Mouse (Mus musculus) adrenal gland, adult 8-10 months (tissue): ENCODE measurements around the gene Trmt6. TPM values are rescaled to one million over a fixed set of nuclear protein-coding genes. Genes with fewer than 3 reads are reported as not detected.

Source experiments
- DNase-seq: peaks from one replicate; pipeline ENCODE4 v3.0.0; 2022
- total RNA-seq, 4 experiments: library from RNA; stranded (reverse); gene quantifications; 2 replicates each; pipeline ENCODE4 v1.2.4; 2022

Trmt6 gene
- total RNA-seq, result 10 to 100 TPM; 21.8 to 30.5 (median 28.1) TPM

DNA sequence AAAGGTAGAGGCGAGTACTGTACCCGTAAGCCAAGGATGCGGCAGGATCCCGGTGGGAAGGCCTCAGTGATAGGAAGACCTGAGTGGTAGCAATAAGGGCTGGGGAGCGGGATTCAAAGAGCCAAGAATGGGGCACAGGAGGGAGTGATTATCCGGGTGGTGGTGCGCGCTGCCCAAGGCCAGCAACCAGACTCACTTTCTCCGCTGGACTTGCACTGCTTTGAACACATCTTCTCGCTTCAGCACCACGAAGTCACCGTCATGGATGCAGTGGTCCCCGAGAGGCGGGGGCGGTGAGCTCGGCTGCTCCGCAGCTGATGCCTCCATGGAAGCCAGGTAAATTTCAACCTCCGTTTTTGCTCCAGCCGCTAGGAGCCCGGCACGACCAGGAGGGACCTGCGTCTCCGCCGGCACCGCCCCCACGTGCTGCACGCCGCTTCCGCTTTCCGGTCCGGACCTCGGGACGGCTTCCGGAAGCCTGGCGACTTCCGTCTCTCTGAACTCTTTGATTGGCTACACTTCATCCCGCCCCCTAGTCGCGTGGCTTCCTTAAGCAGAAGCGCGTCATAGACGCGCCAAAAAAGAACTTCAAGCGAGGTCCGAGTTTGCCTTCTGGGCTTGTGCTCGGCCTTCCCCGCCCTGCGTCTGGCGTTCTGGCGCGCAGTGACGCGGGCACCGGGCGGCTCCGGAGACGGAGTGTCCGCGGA lies at the start of gene Trmt6, which contains the start of gene Mcm8:
Trmt6 (minus strand) TSS at position 448 of the 707 bp plus-strand sequence.
Mcm8 (plus strand) TSS at position 534 of the 707 bp plus-strand sequence.
- DNase-seq, result peak; percentile 89

DNA sequence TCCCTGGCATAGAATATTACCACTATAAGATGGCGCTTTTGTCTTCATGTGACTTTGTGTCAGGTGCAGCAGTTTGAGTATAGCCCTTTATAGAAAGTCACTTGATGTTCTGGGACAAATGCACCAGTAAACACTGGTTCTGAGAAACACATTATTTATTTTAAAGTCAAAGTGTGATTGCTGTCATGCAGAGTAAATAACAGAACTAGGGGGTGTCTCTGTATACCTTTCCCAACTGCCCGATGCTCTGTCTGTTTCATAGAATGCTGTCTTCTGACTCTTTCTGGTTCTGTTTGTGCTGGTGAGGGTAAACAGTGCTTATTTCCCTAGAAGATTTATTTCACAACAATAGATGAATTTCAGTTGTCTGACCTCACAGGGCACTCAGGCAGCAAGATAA lies 47.5 kb upstream of the Trmt6 start:
- no peak for DNase-seq

DNA sequence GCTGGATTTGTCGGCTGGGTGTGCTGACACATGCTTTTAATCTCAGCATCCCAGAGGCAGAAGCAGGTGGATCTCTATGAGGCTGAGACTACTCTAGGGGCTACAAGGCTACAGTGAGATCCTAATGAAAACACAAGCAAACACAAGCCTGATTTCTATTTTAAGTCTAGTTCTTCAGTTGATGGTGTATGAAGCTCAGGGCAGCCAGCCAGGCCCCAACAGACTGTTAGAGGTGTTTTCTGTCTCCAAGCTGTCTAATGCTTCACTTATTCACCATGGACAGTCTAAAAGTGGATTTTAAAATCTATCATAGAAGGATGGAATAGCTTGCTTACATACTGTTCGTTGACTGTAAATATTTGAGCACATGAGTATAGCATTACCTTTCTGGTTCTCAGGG lies 45.6 kb upstream of the Trmt6 start:
- no peak for DNase-seq

DNA sequence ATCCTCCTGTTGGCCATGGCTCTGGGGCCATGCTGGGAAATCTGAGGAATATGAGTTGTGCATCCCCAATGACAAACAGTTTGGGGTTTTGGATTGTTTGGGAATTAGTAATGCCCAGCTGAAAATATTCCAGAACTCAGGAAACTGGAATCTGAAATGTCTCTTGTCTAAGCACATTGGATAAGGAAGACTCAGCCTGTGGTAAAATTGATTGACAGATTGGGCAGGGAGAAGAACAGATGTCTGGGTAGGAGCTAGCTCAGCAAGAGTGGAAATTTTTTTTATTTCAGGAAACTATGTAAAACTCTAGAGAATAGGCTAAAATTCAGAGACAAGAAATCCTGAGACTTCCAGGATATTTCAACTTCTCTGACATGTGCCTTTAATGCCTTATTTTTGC lies 44.6 kb upstream of the Trmt6 start:
- no peak for DNase-seq

DNA sequence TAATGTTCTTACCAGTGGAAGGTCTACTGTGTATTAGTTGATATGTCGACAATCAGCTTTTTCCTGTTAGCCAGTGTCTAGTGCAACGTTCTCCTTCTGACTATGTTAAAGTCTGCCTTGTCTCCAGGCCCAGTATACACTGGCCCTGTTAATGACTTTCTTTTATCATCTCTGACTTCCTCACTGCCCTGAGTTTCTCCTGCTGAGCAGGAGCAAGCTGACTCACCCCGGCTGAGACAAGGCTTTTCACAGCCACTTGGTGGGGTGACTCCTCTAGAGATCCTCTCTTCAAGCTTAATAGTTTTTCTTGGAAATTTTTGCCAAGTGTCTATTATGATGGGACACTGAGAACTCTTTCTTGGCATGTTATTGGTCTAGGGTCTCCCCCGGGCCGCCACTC lies 40.5 kb upstream of the Trmt6 start:
- DNase-seq, result no peak

DNA sequence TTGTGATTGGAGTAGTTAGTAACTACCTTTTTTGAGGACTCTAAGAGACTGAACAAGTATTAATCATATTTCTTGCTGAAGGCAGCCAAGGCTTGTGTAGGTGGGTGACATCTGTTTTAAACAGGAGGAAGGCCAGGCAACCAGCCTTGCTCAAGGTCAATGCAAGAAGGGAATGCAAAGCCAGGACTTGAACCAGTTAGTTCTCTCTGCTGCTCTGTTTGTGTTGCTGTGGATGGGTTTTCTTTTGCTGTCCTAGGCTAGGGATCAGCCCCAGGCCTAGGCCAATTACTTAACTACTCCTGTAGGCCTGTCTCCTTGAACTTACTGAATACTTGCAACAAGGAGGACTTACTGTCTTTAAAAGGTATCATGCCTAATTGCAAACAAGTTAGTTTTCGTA lies 37.2 kb upstream of the Trmt6 start:
- DNase-seq, result no peak

DNA sequence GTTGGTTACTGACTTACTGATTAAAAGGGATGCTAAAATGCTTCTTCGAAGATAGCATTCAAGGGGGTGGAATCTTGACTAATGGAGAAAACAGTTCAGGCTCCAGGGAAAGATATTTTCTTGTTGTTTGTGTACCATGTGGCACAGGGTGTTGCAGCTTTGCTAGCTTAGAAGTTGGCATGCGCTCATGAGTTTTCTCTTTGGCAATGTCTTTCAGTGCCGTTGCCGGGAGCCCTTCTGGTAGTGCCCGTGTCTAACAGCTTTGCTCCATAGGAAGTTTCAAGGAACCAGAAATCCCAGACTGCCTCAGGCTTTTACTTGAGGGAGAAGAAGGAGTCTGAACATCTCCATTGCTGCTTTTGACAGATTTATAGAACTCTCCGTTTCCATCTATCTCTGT lies 33.3 kb upstream of the Trmt6 start:
- DNase-seq, result no peak

DNA sequence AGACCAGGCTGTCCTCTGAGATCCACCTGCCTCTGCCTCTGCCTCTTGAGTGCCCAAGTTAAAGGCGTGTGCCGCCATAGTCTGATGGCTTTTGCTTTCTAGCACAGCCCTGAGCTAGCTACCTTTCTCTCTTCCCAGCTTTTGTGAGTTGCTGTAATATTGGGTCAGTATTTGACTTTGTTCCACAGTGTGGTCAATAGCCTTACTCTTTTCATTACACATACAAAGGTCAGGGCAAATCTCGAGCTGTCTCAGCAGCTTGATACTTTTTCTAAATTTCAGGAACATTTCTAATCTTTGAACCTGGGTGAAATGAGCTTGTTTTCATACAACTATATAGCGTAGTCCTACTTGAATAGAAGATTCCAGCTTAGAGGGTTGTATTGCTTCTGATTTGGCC lies 32.5 kb upstream of the Trmt6 start:
- DNase-seq, result no peak

DNA sequence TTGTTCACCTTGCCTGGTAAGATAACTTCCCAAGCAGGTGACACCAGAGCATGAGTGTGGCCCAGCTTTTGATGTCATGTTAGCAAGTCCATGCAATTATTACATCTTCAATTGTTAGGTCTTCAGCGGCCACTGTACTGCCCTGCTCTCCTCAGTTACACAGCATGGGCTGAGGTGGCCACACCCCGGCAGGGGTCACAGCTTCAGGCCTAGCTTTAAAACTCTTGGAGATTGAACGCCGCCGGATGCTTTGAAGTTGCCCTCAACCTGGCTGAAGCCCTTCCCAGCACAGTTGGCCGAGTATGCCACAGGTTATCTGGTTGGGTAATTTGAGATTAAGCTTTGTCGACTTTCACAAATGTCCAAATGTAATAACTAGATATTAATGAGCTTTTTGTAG lies 31.7 kb upstream of the Trmt6 start:
- DNase-seq, result no peak

DNA sequence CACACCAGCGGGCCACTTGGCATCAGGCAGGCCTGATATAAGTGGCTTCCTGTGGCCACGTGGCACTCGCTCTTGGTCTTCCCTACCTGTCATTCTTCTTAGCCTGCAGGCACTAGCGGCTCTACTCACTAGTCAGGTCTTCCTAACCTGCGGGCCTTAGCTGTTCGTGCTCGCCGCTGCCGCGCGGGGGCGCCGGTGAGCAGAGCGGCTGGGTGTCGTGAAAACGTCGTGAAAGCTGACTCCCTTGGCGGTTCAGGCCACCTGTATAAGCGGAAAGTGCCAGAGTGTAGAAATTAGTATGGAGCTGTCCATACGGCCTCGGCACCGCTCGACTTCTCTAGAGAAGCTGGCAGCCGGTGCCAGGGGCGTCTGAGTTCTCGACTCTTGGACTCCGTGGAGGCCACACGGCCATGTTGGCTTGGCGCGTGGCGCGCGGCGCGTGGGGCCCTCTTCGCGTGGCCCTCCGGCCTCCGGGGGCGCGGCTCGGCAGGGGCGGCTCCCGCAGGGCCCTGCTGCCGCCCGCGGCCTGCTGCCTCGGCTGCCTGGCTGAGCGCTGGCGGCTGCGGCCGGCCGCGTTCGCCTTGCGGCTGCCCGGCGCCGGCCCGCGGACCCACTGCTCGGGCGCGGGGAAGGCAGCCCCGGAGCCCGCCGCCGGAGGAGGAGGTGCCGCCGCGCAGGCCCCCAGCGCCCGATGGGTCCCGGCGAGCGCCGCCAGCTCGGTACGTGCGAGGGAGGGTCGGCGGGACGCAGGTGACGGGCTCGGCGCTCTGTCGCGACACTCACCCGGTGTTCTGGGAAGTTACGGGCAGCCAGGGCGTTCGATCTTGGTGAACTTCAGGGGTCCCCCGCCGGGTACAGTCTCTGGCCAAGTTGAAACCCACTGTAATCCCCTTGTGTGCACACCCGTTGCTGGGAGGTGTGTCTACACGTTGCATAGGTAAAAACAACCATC lies 30.8 kb upstream of the Trmt6 start, which contains the start of gene Crls1:
Crls1 (plus strand) TSS at position 260 of the 952 bp plus-strand sequence.
- DNase-seq, result peak; percentile 91

DNA sequence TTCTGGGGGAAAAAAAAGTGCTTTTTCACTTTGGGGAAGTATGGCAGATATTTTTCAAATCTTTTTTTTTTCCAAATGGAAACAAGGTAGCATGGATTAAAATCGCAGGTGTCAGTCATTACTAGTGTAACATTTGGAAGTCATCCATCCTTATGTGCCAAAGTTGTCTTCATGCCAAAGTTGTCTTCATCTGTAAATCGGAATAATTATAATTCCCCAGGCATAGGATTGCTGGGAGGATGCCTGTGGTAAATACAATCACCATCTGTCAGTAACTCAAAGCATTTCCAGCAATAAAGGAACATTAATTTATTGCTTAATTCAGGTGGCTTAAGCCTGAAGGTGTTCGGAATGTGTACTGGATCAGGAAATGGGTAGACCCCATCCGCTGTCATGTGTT lies 25.2 kb upstream of the Trmt6 start:
- no peak for DNase-seq

DNA sequence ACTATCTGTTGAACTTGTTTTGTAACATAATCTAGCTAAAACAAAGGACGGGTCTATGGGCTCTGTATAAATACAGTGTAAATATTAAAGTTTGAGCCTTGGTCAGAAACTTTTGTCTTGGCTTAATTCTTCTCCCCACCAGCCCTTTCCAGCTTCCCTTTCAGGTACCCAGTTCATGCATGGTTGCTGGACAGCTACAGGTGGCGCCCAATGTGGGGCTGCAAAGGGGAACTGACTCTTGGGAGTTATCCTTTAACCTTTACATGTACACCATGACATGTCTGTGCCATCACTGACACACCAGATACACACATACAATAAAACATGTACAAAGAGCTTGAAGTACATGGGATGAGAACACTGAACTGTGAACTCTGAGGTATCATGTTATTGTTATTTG lies 12.9 kb downstream of the Trmt6 start:
- no peak for DNase-seq

DNA sequence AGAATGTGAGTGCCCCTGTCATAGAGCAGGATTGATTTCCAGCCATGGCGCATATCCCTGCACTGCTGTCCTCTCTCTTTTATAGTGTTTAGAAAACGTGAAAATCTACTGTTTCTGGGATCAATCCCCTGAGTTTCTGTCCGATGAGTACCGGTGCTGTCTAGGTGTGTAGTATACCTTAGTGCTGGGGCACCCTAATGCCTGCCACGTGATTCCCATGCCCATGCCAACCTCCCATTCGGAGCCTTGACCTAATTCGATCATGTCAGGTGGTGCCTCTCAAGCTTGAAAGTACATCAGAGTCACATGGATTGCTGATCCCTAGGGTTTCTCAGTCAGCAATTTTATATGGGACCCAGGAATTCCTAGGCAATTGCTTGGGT lies 21.7 kb downstream of the Trmt6 start:
- DNase-seq, result no peak

DNA sequence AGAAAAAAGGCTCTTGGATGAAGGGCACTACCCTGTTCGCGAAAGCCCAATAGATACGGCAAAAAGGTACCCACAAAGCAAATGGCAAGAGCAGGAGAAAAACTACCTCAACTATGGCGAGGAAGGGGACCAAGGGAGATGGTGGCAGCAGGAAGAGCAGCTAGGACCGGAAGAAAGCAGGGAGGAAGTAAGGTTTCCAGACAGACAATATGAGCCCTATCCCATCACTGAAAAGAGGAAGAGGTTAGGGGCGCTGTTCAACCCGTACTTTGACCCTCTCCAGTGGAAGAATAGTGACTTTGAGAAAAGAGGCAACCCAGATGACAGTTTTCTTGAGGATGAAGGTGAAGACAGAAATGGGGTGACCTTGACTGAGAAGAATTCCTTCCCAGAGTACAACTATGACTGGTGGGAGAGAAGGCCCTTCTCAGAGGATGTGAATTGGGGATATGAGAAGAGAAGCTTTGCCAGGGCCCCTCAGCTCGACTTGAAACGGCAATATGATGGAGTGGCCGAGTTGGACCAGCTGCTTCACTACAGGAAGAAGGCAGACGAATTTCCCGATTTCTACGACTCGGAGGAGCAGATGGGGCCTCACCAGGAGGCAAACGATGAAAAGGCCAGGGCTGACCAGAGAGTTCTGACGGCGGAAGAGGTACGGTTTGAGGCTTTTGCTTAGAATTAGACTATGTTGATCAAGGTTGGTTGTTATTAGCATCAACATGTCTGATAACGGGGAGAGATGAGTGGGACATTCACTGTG lies 22.2 kb downstream of the Trmt6 start:
- DNase-seq, result no peak

DNA sequence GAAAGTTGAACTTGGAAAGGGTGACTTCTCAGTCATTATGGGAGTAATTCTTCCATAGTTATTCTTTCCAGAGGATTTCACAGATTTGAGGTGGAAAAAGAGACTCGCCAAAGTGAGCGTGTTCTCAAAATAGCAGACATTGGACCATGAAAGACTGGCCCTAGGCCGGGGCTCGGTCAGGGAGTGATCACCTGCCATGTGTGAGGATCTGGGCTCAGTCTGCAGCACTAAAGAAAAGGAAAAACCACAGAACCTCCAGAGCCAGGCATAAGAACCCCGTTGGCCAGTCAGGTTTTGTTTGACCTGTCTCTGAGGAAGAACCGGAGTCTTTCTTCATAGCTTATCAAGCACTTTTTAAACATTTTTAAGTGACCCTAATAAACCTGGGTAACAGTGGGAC lies 31.8 kb downstream of the Trmt6 start:
- DNase-seq, result no peak

DNA sequence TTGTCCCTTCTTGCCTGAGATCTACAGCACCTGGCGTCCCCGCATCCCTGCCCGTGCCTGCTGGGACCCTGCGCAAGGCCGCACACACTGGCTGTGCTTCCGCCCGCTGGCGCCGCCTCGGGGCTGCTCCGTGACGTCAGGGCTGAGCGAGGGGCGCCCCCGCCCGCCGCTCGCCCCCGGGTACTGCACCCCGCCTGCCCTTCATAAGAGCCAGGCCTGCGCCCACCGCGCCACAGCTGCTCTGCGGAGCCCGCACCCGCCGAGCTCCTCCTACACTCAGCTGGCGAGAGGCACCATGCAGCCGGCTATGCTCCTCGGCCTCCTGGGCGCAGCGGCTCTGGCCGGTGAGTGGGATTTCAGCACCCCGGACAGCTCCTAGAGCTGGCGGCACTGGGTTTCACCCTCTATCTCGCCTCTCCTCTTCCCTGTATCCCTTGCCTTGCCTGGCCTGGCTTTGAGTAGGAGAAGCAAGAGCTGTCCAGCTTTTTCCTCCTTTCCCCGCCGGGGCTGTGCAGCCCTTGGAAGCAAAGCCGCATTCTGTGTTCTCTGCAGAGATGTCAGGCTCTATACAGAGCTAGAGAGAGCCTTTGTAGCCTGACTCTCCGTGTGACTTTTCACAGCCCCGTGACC lies 34.3 kb downstream of the Trmt6 start:
- DNase-seq, result peak; percentile 85

DNA sequence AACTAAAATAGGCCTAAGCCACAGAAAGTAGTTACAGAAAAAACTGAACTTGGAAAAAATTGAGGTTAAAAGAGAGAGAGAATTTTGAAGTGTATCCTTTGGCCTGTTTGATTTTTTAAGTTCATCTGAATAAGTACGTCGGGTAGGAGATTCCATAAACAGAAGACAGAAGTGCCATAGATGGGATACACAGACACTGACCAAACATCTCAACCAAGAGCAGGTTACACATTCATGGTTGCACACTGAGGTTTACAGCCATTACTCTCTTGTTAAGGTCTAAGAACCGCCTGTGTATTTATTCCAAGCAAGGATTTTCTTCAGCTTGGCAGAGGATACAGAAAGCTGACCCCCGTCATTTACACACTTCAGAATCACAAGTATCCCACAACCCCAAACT lies 34.9 kb downstream of the Trmt6 start, which contains the start of gene Chgb:
Chgb (plus strand) TSS at position 301 of the 400 bp plus-strand sequence.
- no peak for DNase-seq

DNA sequence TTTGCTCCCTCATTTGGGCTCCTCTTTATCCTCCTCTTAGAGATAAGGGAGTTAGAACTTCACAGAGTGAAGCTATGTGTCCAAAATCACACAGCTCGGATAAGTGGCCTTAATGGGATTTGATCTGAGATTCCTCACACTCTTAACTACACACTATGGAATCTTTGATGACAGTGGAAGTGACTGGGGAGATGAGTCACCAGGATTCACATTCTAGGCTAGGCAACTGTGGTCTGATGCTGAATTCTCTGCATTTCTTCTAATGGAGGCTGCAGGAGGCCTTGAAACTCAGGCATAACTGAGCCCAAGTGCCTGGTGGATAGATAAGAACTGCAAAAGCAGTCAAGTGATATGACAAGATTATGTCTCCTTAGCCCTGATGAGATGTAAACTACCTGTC lies 45.0 kb downstream of the Trmt6 start:
- DNase-seq, result no peak

DNA sequence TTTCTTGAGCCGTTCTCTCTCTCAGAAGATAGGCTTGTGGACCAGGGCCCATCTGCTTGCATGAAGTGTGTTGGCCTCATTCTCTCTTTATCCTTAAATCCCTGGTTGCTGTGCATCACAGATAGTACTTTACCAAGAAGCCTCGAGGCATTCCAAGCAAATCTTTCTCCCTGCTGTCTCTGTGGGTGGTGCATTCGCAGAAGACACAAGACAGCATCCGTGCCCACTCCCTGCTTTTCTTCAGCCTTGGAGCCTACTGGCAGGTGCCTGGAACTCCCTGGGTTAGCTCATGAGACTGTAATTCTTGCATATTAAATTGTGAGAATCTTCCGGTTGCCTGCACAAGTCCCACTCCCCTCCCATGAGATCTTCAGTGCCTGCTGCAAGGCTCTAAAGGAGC lies 57.9 kb downstream of the Trmt6 start:
- no peak for DNase-seq
